12 mouse cellular contexts compared by ENCODE assay signal in the genomic region with DNA sequence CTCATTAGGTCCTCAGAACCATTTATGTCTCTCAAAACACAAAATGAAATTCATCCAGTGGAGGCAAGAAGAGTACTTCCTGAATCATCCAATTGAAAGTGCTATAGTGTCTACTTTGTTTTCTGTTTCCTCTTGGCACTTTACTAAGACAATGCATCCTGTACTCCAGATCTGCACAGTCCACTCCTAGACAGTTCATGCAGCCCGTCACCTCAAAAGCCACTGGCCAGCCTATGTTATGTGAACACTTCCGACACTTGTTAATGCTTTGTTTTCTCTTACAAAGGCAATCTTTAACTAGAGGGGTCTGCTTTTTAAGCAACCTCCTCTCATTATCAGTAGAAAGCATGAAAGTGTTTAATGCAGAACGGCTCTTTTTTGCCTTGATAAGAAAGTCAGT.
"Had no signal": no experiment of that assay in that cellular context is flagged by ENCODE, and none has a peak within 500 bp of the region (broad histone marks: within the 10 kb centered on the region; RNA-seq: fewer than 3 reads in every experiment).

No protein-coding gene starts in this region.

- ATAC-seq: intestine, postnatal 0 days had no signal

- H3K36me3 ChIP-seq: limb, embryonic 10.5 days; midbrain, embryonic 10.5 days; neural tube, embryonic 13.5 days had no signal

- H3K27ac ChIP-seq: limb, embryonic 10.5 days; midbrain, embryonic 10.5 days; neural tube, embryonic 13.5 days had no signal

- H3K4me3 ChIP-seq: limb, embryonic 10.5 days; midbrain, embryonic 10.5 days; neural tube, embryonic 13.5 days had no signal

- H3K4me1 ChIP-seq: neural tube, embryonic 13.5 days had no signal

- DNase-seq: kidney, adult 8-10 months; kidney, postnatal 25 days; lung, postnatal 10 days; lung, postnatal 4 days; right cerebral cortex, postnatal 25 days; thymus, postnatal 36 days had no signal

- H3K4me2 ChIP-seq: liver, embryonic 11.5 days; lung, embryonic 14.5 days; neural tube, embryonic 13.5 days had no signal

- H3K27me3 ChIP-seq: neural tube, embryonic 13.5 days had no signal

- H3K9ac ChIP-seq: lung, embryonic 14.5 days; neural tube, embryonic 13.5 days had no signal

- H3K9me3 ChIP-seq: limb, embryonic 10.5 days; midbrain, embryonic 10.5 days; neural tube, embryonic 13.5 days had no signal
